Mouse (Mus musculus): ENCODE measurements at regions not wholly inside any gene's neighbourhood (a gene's known extent, or its start where the extent isn't known, plus 50 kb on each side); places are given as distances from the start of the nearest gene placed in this dataset.

- TF ChIP-seq ZC3H11A (IDR thresholded peaks at IDR 0.05; ENCODE audit: borderline replicate concordance, low read depth, low read length) (no peak), CHD2 (IDR thresholded peaks at IDR 0.05; ENCODE audit: low read depth, low read length) (no peak)
Observed at GRCm38 (mm10) chr2:79519799-79520449, 63.3 kb upstream of the Cerkl start.

Measured in ES-E14 (cell line).